Mouse (Mus musculus) lung, adult 2 months (tissue): ENCODE data around the gene Rhoq.

Experiments used
- CTCF ChIP-seq: fragments of 200-500 bp; IDR thresholded peaks from 2 replicates; pipeline ENCODE4 v1.5.1; 2011; ENCODE audit warnings: mild to moderate bottlenecking, low read length, control low read depth; ENCODE audit not compliant: insufficient read depth
- POLR2A ChIP-seq: fragments of 200-500 bp; IDR thresholded peaks from 2 replicates; pipeline ENCODE4 v1.6.1; 2011; ENCODE audit warnings: low read depth, mild to moderate bottlenecking, control low read depth, low read length, borderline replicate concordance; ENCODE audit errors: extremely low read depth

DNA sequence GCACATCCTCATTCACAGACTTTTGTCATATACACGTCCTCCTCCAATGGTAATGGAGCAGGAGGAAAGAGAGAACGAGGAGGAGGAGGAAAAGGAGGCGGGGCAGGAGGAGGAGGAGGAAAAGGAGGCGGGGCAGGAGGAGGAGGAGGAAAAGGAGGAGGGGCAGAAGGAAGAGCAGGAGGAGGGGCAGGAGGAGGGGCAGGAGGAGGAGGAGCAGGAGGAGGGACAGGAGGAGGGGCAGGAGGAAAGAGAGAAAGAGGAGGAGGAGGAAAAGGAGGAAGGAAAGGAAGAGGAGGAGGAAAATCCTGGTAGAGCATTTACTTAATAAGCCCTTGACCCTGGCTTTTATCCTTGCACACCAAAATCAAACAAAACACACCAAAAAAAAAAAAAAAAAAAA is 16.8 kb upstream of the Rhoq start:
- TF ChIP-seq POLR2A = no peak
- TF ChIP-seq CTCF = no peak
